Mouse (Mus musculus): ENCODE data around the gene Tspan5.
A peak's percentile ranks its signal among the peaks of the same experiment; 100 is the strongest.

The Tspan5 gene

DNA sequence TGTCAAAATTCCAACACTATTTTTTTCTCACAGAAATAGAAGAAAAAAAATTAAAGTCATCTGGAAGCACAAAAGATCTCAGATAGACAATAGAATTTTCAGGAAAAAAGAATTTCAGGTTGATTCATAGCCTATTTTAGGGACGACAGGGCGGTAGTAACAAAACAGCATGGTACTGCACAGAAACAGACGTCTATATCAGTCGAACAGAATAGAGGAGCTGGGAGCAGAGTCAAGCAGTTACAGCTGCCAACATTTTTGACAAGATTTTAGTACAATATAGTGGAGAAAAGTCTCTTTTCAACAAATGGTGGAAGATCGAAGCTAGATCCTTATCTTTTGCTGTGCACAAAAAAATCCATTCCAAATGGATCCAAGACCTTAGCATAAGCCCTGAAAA, 144.1 kb downstream of the Tspan5 start:
- DNase-seq = no peak

DNA sequence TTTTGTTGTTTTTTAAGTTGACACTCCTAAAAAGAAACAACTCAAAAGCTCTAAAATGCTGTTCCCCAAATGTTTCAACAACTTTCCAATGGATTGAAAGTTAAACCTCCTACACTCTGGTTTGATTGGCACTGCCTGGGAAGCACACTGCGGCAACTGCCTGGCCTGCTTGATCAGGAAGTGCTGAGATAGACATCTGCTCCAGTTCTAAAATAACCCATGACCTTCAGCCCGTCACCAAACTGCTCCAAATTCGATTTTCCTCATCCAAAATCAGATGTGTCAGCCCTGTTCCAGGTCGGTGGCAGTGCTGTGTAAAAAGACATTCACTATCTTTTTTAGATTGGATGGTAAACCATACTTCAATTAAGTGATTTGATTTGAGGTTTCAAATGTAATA, 147.2 kb downstream of the Tspan5 start:
- DNase-seq = no peak

DNA sequence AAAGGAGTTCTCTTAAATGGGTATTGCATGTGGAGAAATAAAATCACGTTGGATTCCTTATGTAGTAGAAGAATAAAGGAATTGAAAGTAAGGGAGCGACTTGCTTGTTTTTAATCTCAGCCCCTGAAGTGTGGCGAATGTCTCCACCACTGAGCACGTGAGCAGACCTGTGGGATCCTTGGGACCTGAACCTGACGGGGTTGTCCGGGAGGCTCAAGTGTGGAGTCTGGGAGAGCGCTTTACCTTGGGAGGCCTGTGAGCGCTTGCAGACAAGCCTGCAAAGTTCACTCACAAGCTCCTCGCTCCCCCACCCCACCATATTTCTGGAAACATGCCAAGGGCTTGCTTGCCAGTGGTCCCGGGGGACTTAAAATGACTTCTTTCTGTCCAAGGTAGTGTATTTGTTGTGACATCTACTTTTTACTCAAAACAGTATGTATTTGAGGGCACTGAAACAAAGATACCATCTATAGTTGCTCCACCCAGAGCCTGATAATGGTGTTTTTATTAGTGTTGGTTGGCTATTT, 147.8 kb downstream of the Tspan5 start:
- DNase-seq = no peak

DNA sequence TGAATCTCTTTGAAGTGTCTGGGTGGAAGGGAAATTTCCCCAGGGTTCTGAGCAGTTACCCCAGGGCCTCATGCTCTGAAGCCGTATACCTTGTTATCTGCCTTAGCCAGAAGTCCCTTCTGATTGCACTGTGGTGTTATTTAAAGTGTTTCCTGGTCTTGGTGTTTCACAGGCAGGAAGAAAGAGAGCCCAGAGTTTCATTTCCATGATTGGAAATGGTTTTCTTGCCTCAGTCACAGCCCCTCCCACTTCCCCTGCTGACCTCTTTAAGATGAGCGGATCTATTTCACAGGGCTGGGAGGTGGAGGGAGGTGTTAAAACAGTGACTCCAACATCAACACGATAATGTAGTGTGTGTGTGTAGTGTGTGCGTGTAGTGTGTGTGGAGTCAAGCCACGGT, 151.5 kb downstream of the Tspan5 start:
- no peak for DNase-seq

DNA sequence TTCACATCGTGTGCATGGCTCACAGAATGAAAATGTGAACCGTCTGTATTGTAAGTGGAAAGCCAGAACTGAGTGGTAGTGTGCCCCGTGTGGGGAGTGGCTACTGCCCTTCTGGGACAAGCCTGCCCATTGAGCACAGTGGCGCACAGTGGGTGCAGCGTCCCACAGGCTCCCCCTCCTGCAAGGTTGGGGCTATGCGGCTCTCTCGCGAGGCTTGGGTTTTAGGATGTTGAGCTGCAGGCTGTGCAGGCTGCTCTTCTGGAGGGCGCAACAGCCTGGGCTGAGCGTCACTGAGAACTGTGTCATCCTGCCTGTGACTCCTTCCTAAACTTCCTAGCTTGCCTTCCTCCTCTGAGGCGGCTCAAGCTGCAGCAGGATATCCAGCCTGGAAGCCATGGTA, 155.5 kb downstream of the Tspan5 start:
- DNase-seq = no peak

DNA sequence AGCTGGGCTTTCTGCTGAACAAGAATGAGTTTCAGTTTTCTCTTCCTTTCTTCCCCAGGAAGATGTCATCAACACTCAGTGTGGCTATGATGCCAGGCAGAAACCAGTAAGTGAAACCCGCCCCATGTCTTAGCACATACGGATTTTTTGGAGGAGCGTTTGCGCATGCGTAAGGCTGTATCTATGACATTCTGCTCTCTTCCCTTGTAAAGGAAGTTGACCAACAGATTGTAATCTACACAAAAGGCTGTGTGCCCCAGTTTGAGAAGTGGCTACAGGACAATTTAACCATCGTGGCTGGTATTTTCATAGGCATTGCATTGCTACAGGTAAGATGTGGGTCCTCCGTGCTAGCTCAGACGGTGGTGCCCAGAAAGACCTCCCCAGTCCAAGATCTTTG, 156.1 kb downstream of the Tspan5 start:
- DNase-seq = no peak

DNA sequence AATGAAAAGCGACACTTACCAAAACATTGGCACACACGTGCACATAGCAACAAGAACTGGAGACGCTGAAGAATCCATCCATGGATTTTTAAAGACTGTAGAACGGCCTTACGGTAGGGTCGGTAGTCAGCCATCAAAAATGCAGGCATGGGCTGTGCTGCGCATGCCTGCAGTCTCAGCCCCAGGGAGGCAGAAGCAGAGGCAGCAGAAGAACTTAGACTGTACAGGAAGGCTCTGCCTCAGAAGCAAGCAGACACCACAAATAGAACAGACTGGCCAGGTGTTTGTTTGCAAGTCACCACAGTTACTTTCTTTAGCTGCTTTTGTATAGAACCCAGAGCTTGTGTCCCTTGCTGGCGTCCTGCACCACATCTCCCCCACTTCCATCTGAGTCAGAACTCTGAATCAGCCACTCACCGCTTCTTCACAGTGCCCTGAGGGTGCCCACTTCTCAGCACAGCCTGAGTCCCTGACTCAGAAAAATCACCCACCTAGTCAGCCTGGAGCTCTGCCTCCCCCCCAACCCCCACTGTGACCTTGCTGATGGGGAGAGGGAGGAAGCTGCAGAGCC, 158.7 kb downstream of the Tspan5 start:
- DNase-seq = no peak

DNA sequence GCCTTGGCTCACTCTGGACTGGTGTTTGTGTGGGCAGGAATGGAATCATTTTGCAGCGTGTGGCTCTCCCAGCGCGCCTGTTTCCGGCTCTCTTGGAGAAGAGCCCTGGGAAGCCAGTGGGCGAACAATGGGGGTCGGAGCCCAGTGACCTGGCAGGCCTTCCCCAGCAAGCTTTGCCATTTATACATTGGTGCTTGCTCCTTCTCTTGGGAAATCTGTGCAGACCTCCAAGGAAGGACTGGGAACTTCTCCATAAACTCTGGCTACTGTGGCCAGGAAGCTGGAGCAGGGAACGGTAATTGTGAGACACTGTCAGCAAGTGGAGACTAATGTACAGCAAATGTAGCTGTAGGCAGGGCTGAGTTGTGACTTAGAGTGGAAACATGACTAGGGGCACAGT, 163.7 kb downstream of the Tspan5 start:
- DNase-seq = no peak

DNA sequence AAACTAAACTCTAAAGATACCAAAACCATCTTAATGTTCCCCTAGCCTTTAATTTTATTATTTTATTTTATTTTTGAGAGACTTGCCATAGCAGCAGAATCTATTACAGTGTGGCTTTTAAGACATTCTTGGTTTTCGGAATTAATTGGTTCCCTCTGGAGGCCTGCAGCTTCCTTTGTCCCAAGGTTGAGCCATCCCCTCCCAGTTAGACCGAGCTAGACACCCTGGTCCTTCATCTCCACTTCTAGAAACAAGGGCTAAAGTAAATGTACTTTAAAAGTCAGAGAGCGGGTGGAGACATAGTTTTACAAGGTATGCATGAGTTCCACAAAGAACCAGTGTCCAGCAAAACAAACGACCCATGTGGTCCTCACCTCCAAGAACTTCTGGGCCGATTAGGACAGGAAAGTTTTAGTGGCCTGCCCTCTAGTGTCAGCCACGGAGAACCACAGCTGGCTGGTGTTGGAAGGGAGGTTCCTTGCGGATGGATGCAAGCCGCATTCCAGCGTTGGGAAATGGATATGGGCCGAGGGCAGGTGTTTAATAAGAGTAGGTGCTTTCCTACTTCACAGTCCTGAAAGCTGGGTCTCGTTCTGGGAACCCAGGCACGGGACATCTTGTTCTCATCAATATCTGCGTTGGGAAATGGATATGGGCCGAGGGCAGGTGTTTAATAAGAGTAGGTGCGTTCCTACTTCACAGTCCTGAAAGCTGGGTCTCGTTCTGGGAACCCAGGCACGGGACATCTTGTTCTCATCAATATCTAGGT, 164.3 kb downstream of the Tspan5 start:
- DNase-seq = peak; percentile 57

DNA sequence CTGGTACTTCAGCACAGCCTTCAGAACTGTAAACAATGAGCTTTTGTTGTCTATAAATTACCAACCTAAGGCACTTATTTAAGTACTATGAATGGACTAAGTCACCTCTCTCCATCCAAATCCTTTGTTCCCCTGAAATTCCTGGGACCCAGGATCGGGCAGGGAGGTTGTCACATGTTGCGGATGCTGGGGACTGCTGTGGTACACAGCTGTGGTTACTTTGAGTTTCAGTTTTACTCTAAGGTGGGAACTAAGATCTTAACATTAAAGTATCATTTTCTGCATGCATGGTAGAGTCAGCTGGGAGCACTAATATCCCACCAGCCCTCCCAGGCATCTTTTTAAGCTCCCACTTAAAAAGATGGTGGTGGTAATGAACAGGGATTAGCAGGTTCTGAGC, 167.3 kb downstream of the Tspan5 start:
- DNase-seq = no peak

DNA sequence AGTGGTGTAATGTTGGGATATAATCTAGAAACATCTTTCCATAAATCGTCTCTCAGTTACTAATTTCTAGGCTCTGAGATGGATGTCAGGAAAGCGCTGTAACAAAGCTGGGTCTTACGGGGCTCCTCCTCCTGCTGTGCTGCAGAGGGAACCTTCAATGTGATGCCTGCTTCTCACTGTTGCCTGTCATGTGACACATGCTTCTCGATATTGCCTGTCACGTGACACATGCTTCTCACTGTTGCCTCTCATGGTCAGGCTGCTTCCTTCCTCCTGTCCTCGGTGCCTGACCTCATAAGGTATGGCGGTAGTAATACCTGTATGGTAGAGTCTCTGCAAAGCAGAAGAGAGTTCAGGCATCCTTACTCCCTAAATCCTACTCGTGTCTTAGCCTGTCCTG, 170.5 kb downstream of the Tspan5 start:
- DNase-seq = no peak

DNA sequence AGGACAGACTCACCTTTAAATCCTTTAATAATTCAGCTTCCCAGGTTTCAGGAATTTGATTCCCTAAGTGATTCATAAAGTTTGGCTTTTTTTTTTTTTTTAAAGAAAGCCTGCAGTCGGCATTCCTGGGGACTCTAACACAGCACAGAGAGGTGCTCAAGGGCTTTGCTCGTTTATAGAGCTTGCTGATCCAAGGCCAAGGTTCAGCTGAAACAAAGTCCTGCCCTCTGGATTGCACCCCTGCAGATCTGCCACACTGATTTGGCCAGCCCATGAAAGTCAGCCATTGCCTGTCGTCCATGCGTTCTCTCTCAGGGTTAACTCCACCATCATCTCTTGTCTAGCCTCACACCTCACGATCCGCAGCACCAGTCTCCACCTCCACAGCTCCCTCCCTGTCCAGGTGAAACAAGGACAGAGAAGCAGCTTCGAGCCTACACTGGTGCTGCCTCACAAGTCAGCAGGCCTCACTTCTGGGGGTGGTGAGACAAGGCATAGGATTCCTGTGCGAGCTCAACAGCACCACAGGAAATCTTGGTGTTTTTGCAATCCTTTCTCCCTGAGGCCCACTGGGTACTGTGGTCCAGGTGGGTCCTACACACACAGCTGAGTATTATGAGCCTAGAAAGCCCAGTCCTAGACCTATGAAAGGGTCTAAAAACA, 172.8 kb downstream of the Tspan5 start:
- DNase-seq = no peak

DNA sequence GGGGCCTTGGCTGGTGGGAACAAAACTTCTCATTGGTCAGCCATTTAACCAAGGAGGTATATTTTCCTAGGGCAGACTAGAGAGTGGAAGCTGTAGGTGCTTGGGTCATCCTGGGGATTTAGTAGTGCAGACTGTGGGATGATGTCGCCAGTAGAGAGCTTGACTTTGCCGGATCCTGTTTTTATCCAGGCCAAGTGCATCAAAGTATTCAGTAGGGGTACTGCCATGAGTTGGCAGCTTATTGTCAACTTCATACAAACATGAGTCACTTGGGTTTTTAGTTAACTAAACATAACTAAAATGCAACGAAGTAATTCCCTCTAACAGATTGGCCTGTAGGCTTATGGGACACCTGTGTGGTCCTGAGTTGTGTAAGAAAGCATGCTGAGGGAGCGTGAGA, 174.6 kb downstream of the Tspan5 start:
- no peak for DNase-seq

DNA sequence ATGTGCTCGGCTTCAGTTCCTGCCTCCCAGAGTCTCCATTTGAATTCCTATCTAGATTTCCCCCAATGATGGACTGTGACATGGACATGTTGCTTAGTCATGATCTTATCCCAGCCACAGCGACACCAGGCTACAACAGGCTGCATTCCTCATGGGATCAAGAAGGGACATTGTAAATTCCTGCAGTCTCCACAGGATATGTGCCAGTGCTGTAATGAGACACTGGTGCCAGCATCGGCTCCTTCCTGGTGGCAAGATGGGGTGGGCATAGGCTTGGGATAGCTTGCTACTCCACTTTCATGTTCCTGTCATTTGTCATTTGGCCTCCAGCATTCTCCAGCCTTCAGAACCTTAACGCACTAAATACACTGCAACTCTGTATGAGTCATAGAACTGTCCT, 175.0 kb downstream of the Tspan5 start:
- DNase-seq = no peak

DNA sequence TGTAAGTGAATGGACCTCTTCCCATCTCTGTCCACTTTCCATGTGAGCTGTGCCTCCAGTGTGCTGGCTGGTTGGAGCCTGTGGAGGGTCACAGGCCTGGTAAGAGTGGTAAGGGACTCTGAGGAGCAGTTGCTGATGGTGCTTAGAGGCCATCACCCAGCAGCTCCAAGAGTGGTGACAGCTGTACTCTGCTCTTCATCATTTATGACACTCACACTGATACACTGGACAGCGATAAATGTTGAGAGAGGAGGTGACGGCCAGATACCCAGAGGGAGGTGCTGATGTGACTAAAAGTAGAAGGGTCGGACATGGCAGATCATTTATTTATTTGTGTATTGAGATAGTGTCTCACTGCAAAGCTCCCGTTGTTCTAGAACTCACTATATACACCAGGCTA, 176.2 kb downstream of the Tspan5 start:
- no peak for DNase-seq

DNA sequence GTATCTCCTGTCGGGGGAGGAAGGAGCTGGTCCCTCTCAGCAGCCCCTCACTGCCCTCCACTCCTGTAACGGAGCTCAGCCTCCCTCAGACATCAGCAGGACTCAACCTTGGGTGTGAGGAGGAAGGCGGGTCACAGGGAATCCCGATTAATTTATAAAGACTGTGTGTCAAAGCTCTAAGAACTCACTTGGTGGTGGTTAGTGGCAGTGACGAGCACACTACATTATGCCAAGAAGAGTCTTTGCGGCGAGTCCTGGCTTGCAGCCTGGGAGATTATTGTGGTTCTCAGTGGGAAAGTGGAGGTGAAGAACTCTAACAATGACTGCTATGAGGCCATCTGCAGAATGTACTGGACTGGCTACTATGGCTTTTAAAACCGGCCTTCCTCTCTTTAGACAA, 184.2 kb downstream of the Tspan5 start:
- no peak for DNase-seq

DNA sequence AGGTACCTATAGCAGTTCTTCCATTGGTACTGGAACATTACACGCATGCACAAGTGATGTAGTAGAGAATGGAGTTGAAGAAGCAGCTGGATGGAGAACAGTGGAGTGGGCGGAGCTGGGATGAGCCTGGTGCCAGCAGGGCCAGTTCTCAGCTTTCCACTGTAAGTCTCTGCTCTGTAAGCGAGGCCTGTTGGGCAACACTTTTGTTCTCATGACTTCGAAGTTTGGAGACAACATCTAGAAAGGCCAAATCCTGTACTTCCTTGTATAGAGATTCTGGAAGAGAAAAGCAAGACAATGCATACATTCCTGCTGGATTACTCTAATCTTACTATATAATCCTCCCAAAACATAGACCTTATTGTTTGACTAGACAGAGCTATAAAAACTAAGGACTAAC, 185.4 kb downstream of the Tspan5 start:
- DNase-seq = no peak

DNA sequence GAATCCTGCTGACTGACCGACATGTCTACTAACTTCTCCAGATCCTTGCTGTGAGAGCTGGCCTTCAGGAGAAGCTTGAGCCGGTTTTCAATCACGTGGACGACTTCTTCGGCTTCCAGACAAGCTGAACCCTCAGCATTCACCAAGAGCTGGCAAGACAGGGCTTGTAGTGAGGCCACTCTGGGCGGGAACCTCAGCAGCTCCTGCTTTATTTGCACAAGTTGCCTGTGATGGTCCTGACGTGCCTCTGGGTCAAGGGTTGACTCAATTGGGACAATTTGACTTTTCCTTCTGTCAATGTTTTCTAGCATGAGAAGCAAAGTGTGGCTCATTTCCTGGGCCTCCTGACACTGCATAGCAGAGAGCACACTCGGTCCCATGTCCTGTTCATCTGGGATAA, 194.8 kb downstream of the Tspan5 start:
- no peak for DNase-seq

DNA sequence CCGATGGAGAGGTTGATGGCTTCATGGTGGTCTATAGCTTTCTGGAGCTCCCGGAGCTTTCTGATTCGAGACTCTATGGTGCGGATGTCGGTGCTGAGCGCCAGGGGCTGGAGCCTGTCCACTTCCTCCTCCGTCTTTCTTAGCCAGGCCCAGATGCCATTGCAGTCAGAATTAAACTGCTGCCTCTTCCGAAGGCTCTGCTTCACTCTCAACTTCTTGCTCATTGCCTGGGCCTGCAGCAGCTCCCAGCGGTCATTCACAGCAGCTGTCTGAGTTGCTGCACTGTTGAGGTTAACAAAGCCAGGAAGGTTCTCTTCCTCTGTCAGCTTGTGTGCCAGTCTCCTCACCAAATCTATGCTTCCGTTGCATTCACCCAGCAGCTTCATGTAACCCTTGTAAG, 195.2 kb downstream of the Tspan5 start:
- no peak for DNase-seq

DNA sequence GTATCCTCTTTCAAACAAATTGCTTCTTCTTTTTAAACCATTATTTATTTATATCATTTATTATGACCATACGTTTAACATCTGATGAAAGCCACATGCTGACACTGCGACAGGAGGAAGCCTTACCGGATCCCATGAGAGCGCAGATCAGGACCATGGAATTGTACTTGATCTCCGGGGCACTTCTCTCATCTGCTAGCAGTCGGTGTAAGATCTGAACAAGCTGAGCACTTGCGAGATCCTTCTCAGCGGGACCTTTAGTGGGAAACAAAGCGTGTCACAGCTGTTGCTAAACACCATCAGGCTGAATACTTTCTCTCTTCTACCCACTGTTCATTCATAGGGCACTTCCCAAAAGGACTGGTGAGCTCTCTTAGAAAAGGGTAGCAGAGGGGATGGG, 199.6 kb downstream of the Tspan5 start:
- DNase-seq = no peak

DNA sequence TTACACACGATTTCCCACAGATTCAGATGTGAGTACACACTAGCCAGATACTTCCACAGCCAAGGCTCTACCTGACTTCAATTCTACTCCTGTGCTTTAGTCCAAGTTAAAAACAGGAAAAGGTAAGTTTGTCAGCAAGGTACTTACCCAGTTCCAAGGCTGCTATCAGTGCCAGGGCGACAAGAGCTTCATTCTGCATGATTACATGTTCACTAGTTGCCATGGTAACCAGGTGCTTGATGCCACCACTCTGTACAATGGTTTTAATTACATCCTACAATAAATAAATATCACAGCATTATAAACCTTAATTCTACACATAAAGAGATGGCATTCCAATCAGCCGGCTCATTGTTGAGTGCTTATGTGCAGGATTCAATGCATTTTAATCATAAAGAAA, 203.5 kb downstream of the Tspan5 start:
- DNase-seq = no peak

DNA sequence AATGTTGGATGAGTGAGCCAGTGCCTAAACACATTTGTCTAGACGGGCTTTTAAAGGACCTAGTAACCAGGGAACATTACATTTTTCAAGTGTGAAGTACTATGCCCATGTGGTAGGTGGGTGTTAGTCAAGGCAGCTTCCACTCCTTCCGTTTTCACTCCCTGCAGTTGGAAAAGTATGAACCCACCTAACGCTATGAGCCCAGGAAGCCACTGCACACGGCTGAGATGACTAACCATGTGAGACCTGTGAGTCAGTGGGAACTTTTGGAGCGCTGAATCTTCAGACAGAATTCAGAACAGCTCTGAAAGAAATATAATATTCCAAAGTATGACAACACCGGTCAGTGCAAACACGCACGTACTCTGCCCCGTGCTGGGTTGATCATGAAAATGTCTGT, 207.1 kb downstream of the Tspan5 start:
- no peak for DNase-seq

DNA sequence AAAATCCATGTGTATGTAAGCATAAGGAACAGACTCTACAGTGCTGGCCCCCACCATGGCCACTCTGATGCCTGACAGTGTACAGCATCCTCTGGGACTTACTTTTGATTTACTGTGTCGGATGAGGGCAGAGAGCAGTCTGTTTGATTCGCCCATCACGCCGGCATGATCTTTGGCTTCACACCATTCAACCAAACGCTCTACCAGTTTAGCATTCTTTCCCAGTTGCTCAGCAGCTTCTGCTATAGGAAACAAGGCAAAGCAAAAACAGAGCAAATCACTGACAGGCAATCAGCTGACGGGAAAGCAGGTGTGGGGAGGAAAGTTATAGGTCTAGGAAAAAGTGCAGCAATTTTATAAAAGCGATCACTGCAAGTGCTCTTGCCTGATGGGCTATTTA, 213.2 kb downstream of the Tspan5 start:
- DNase-seq = no peak

All from liver (tissue).